Mouse (Mus musculus): ENCODE results near the gene Arfip2. TPM values are rescaled to one million over a fixed set of nuclear protein-coding genes. Genes with fewer than 3 reads are reported as not detected.

The Arfip2 gene
- polyA plus RNA-seq, 1 experiment from 2014 or later = 100 TPM

- 100% methylated on average over 2 of the region's 2 CpGs for WGBS
- Histone ChIP-seq H3K4me2 (ENCODE audit: low read depth, low read length) (no peak overlapping the region), H3K36me3 (ENCODE audit: control insufficient read depth, insufficient read depth, low read length) (peaks cover 35% of the 10 kb centered on the region), H3K4me3 (ENCODE audit: low read depth, low read length) (no peak overlapping the region), H3K9ac (ENCODE audit: low read depth, low read length) (no peak overlapping the region), H3K27ac (replicated peaks; ENCODE audit: low read depth, low read length) (no peak overlapping the region), H3K4me1 (ENCODE audit: control insufficient read depth, insufficient read depth, low read length) (no peaks in the 10 kb centered on the region), H3K9me3 (ENCODE audit: control insufficient read depth, low read length) (no peaks in the 10 kb centered on the region), H3K27me3 (replicated peaks; ENCODE audit: control insufficient read depth, insufficient read depth, low read length) (no peaks in the 10 kb centered on the region)
- DNase-seq (ENCODE audit: low spot score) (no peak), ATAC-seq (ENCODE audit: low read depth) (no peak)
Measured at GRCm38 (mm10) chr7:105635726-105636125, 4.5 kb downstream of the Arfip2 start.

- 54% methylated on average over 9 of the region's 9 CpGs for WGBS
- H3K9me3 ChIP-seq (ENCODE audit: control insufficient read depth, low read length) = no peaks in the 10 kb centered on the region
- H3K9ac ChIP-seq (ENCODE audit: low read depth, low read length) = peak overlapping the region; percentile 85; the same call in 1 of the 2 replicates
- ATAC-seq (ENCODE audit: low read depth) (no peak), DNase-seq (ENCODE audit: low spot score) (no peak)
- H3K4me2 ChIP-seq (ENCODE audit: low read depth, low read length) = peak overlapping the region; percentile 83
- no peaks in the 10 kb centered on the region for H3K27me3 ChIP-seq (replicated peaks; ENCODE audit: control insufficient read depth, insufficient read depth, low read length)
- H3K4me3 ChIP-seq (ENCODE audit: low read depth, low read length) = peak overlapping the region; percentile 92
- peak overlapping the region; percentile 81; the same call in 1 of the 2 replicates for H3K27ac ChIP-seq (replicated peaks; ENCODE audit: low read depth, low read length)
- no peaks in the 10 kb centered on the region for H3K4me1 ChIP-seq (ENCODE audit: control insufficient read depth, insufficient read depth, low read length)
- peaks cover 35% of the 10 kb centered on the region for H3K36me3 ChIP-seq (ENCODE audit: control insufficient read depth, insufficient read depth, low read length)
Measured at GRCm38 (mm10) chr7:105634272-105634920, 5.8 kb downstream of the Arfip2 start.

GRCm38 (mm10) chr7:105633801-105634135 is 6.4 kb downstream of the Arfip2 start:
- DNase-seq (ENCODE audit: low spot score) (no peak), ATAC-seq (ENCODE audit: low read depth) (no peak; the same call in 1 of the 2 replicates)
- Histone ChIP-seq H3K27ac (replicated peaks; ENCODE audit: low read depth, low read length) (peak overlapping the region; percentile 81; the same call in 1 of the 2 replicates), H3K27me3 (replicated peaks; ENCODE audit: control insufficient read depth, insufficient read depth, low read length) (no peaks in the 10 kb centered on the region), H3K9me3 (ENCODE audit: control insufficient read depth, low read length) (no peaks in the 10 kb centered on the region), H3K36me3 (ENCODE audit: control insufficient read depth, insufficient read depth, low read length) (peaks cover 34% of the 10 kb centered on the region), H3K4me2 (ENCODE audit: low read depth, low read length) (peak overlapping the region; percentile 83), H3K4me3 (ENCODE audit: low read depth, low read length) (peak overlapping the region; percentile 92), H3K4me1 (ENCODE audit: control insufficient read depth, insufficient read depth, low read length) (0 out of 2 replicates have a peak, but pooled peaks cover under 1% of the 10 kb centered on the region), H3K9ac (ENCODE audit: low read depth, low read length) (peak overlapping the region; percentile 85)
- WGBS = 4% methylated on average over 10 of the region's 10 CpGs

- H3K27me3 ChIP-seq (replicated peaks; ENCODE audit: control insufficient read depth, insufficient read depth, low read length) = no peaks in the 10 kb centered on the region
- no peaks in the 10 kb centered on the region for H3K9me3 ChIP-seq (ENCODE audit: control insufficient read depth, low read length)
- peak within 1 kb of the TSS; percentile 85 for H3K9ac ChIP-seq (ENCODE audit: low read depth, low read length)
- H3K4me3 ChIP-seq (ENCODE audit: low read depth, low read length) = peak within 1 kb of the TSS; percentile 92
- under 1% methylated on average over 28 of the region's 71 CpGs for WGBS
- peak within 1 kb of the TSS; percentile 83 for H3K4me2 ChIP-seq (ENCODE audit: low read depth, low read length)
- DNase-seq (ENCODE audit: low spot score) (peak; percentile 95), ATAC-seq (ENCODE audit: low read depth) (peak; percentile 93)
- H3K36me3 ChIP-seq (ENCODE audit: control insufficient read depth, insufficient read depth, low read length) = peaks cover 31% of the 10 kb centered on the region
- 0 out of 2 replicates have a peak, but pooled peaks cover 4% of the 10 kb centered on the region for H3K4me1 ChIP-seq (ENCODE audit: control insufficient read depth, insufficient read depth, low read length)
- peak within 1 kb of the TSS; percentile 81; the same call in 1 of the 2 replicates for H3K27ac ChIP-seq (replicated peaks; ENCODE audit: low read depth, low read length)
Measured at GRCm38 (mm10) chr7:105633127-105633800, 7.0 kb downstream of the Arfip2 start, which contains the start of gene Trim3. Gene Trim3 (minus strand): TSS chr7:105633571.

GRCm38 (mm10) chr7:105632551-105632972 is 7.7 kb downstream of the Arfip2 start:
- 18% methylated on average over 3 of the region's 4 CpGs for WGBS
- Histone ChIP-seq H3K9me3 (ENCODE audit: control insufficient read depth, low read length) (no peaks in the 10 kb centered on the region), H3K4me3 (ENCODE audit: low read depth, low read length) (peak overlapping the region; percentile 92), H3K36me3 (ENCODE audit: control insufficient read depth, insufficient read depth, low read length) (peaks cover 24% of the 10 kb centered on the region), H3K27ac (replicated peaks; ENCODE audit: low read depth, low read length) (no peak overlapping the region), H3K4me1 (ENCODE audit: control insufficient read depth, insufficient read depth, low read length) (0 out of 2 replicates have a peak, but pooled peaks cover 4% of the 10 kb centered on the region), H3K9ac (ENCODE audit: low read depth, low read length) (peak overlapping the region; percentile 85), H3K27me3 (replicated peaks; ENCODE audit: control insufficient read depth, insufficient read depth, low read length) (no peaks in the 10 kb centered on the region), H3K4me2 (ENCODE audit: low read depth, low read length) (peak overlapping the region; percentile 83)
- no peak for ATAC-seq (ENCODE audit: low read depth)
- DNase-seq (ENCODE audit: low spot score) = no peak

GRCm38 (mm10) chr7:105628633-105629032 is 11.6 kb downstream of the Arfip2 start:
- Histone ChIP-seq H3K4me1 (ENCODE audit: control insufficient read depth, insufficient read depth, low read length) (0 out of 2 replicates have a peak, but pooled peaks cover 4% of the 10 kb centered on the region), H3K4me3 (ENCODE audit: low read depth, low read length) (no peak overlapping the region), H3K36me3 (ENCODE audit: control insufficient read depth, insufficient read depth, low read length) (peaks cover 20% of the 10 kb centered on the region), H3K27me3 (replicated peaks; ENCODE audit: control insufficient read depth, insufficient read depth, low read length) (no peaks in the 10 kb centered on the region), H3K9me3 (ENCODE audit: control insufficient read depth, low read length) (no peaks in the 10 kb centered on the region), H3K9ac (ENCODE audit: low read depth, low read length) (no peak overlapping the region), H3K4me2 (ENCODE audit: low read depth, low read length) (no peak overlapping the region), H3K27ac (replicated peaks; ENCODE audit: low read depth, low read length) (no peak overlapping the region)
- DNase-seq (ENCODE audit: low spot score) = peak; percentile 73
- no peak for ATAC-seq (ENCODE audit: low read depth)
- 67% methylated on average over 2 of the region's 3 CpGs for WGBS

GRCm38 (mm10) chr7:105625397-105625796 is 14.8 kb downstream of the Arfip2 start:
- Histone ChIP-seq H3K27me3 (replicated peaks; ENCODE audit: control insufficient read depth, insufficient read depth, low read length) (no peaks in the 10 kb centered on the region), H3K9me3 (ENCODE audit: control insufficient read depth, low read length) (no peaks in the 10 kb centered on the region), H3K27ac (replicated peaks; ENCODE audit: low read depth, low read length) (no peak overlapping the region), H3K4me1 (ENCODE audit: control insufficient read depth, insufficient read depth, low read length) (0 out of 2 replicates have a peak, but pooled peaks cover 4% of the 10 kb centered on the region), H3K4me3 (ENCODE audit: low read depth, low read length) (no peak overlapping the region), H3K36me3 (ENCODE audit: control insufficient read depth, insufficient read depth, low read length) (peaks cover 33% of the 10 kb centered on the region), H3K9ac (ENCODE audit: low read depth, low read length) (no peak overlapping the region), H3K4me2 (ENCODE audit: low read depth, low read length) (no peak overlapping the region)
- ATAC-seq (ENCODE audit: low read depth) = no peak
- 65% methylated on average over 6 of the region's 6 CpGs for WGBS
- no peak for DNase-seq (ENCODE audit: low spot score)

GRCm38 (mm10) chr7:105621646-105622292 is 18.4 kb downstream of the Arfip2 start:
- WGBS = 60% methylated on average over 8 of the region's 8 CpGs

More at GRCm38 (mm10) chr7:105621646-105622292, 18.4 kb downstream of the Arfip2 start:
- DNase-seq (ENCODE audit: low spot score) (peak; percentile 44), ATAC-seq (ENCODE audit: low read depth) (0 out of 2 replicates have a peak, but pooled peaks have one; percentile 19)
- Histone ChIP-seq H3K4me3 (ENCODE audit: low read depth, low read length) (no peak overlapping the region), H3K9ac (ENCODE audit: low read depth, low read length) (no peak overlapping the region), H3K4me2 (ENCODE audit: low read depth, low read length) (no peak overlapping the region), H3K9me3 (ENCODE audit: control insufficient read depth, low read length) (no peaks in the 10 kb centered on the region), H3K4me1 (ENCODE audit: control insufficient read depth, insufficient read depth, low read length) (no peaks in the 10 kb centered on the region), H3K27ac (replicated peaks; ENCODE audit: low read depth, low read length) (no peak overlapping the region), H3K36me3 (ENCODE audit: control insufficient read depth, insufficient read depth, low read length) (peaks cover 67% of the 10 kb centered on the region), H3K27me3 (replicated peaks; ENCODE audit: control insufficient read depth, insufficient read depth, low read length) (no peaks in the 10 kb centered on the region)
